Mouse (Mus musculus) limb, embryonic 14.5 days (tissue): ENCODE data around the gene Bik. TPM values are rescaled to one million over a fixed set of nuclear protein-coding genes. Genes with fewer than 3 reads are reported as not detected.

Experiments used
- ATAC-seq: fragments of 200-750 bp; cut with Nextera tagmentation; 2 replicates; pipeline ENCODE4 v1.8.0; 2017; ENCODE audit warnings: low read depth, moderate number of reproducible peaks, moderate TSS enrichment; ENCODE audit not compliant: low FRiP score
- DNase-seq: peaks from one replicate; pipeline ENCODE4 v3.0.0-alpha.2; 2015; ENCODE audit warnings: low spot score
- H3K27ac ChIP-seq: fragments of 300-500 bp; sonication (generic); replicated peaks from 2 replicates; pipeline ENCODE4 v1.5.1; 2014; ENCODE audit warnings: low read depth, mild to moderate bottlenecking, low read length, moderate library complexity, mixed read lengths
- H3K27me3 ChIP-seq: fragments of 300-500 bp; sonication (generic); 2 replicates; pipeline ENCODE4 v1.6.1; 2014; ENCODE audit warnings: low read length, mixed read lengths; ENCODE audit not compliant: control insufficient read depth, insufficient read depth
- H3K36me3 ChIP-seq: fragments of 300-500 bp; sonication (generic); 2 replicates; pipeline ENCODE4 v1.6.1; 2014; ENCODE audit warnings: mild to moderate bottlenecking, low read length, moderate library complexity, mixed read lengths; ENCODE audit not compliant: control insufficient read depth, insufficient read depth
- H3K4me1 ChIP-seq: fragments of 300-500 bp; sonication (generic); 2 replicates; pipeline ENCODE4 v1.6.1; 2014; ENCODE audit warnings: antibody characterized with exemption, low read length, mixed read lengths; ENCODE audit not compliant: control insufficient read depth, insufficient read depth
- H3K4me2 ChIP-seq: fragments of 300-500 bp; sonication (generic); replicated peaks from 2 replicates; pipeline ENCODE4 v1.6.1; 2014; ENCODE audit warnings: low read depth, mild to moderate bottlenecking, low read length, moderate library complexity; ENCODE audit not compliant: severe bottlenecking
- H3K4me3 ChIP-seq: fragments of 300-500 bp; sonication (generic); replicated peaks from 2 replicates; pipeline ENCODE4 v1.5.1; 2014; ENCODE audit warnings: low read length
- H3K9ac ChIP-seq: fragments of 300-500 bp; sonication (generic); 2 replicates; pipeline ENCODE4 v1.6.1; 2014; ENCODE audit warnings: mild to moderate bottlenecking, low read depth, low read length, moderate library complexity; ENCODE audit not compliant: severe bottlenecking
- H3K9me3 ChIP-seq: fragments of 300-500 bp; sonication (generic); 2 replicates; pipeline ENCODE4 v1.6.1; 2016; ENCODE audit warnings: low read length; ENCODE audit not compliant: control insufficient read depth
- POLR2A ChIP-seq: fragments of 200-500 bp; IDR thresholded peaks from 2 replicates; pipeline ENCODE4 v1.8.0; 2012; ENCODE audit warnings: inconsistent platforms, mild to moderate bottlenecking, moderate library complexity, borderline replicate concordance; ENCODE audit not compliant: insufficient read depth, insufficient read length; ENCODE audit errors: extremely low read depth
- WGBS: fragments of 180-500 bp; shearing (Covaris S2); extraction: QIAGEN DNeasy Blood & Tissue Kit; methylation state at CpG from one replicate; pipeline ENCODE4 v1.1.7; 2014; 5-methylcytosine and 5-hydroxymethylcytosine counted together
- polyA plus RNA-seq, 2 experiments: library from polyadenylated mRNA; depleted of rRNA in 1 of 2; stranded (reverse) in 1 of 2; unstranded in 1 of 2; fragments of >200 nt; fragmentation: Nextera tagmentation in 1 of 2; extraction: Ambion mirVana in 1 of 2; gene quantifications; 2 replicates each; pipeline versions ENCODE4 v1.2.1 to v1.2.3; 2012 to 2014

Bik gene
- polyA plus RNA-seq, 2 experiments = 4.2 to 5.4 TPM

DNA sequence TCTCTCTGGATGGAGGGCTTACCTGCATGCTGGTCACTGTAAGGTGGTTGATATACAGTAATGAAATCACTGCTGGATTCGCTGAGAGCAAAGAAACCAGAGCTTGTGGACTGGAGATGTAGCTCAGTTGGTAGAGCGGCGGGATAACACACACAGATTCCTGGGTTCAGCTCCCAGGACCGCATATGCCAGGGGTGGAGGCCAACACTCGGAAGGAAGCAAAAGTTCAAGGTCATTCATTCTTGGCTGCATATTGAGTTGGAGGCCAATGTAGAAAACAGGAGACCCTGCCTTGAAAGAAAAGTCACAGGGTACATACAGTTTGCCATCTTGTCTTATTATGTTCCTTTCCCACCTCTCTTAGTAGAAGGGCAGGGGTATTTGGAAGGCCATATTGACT, 3.1 kb downstream of the Bik start:
- Histone ChIP-seq H3K9ac (no peak overlapping the region), H3K36me3 (no peaks in the 10 kb centered on the region), H3K4me1 (peaks cover 4% of the 10 kb centered on the region), H3K9me3 (no peaks in the 10 kb centered on the region), H3K4me2 (no peak overlapping the region), H3K27ac (no peak overlapping the region), H3K27me3 (peaks cover 25% of the 10 kb centered on the region), H3K4me3 (no peak overlapping the region)
- TF ChIP-seq POLR2A = no peak
- DNase-seq (no peak), ATAC-seq (no peak)
- WGBS = 87% methylated on average over 5 of the region's 5 CpGs

DNA sequence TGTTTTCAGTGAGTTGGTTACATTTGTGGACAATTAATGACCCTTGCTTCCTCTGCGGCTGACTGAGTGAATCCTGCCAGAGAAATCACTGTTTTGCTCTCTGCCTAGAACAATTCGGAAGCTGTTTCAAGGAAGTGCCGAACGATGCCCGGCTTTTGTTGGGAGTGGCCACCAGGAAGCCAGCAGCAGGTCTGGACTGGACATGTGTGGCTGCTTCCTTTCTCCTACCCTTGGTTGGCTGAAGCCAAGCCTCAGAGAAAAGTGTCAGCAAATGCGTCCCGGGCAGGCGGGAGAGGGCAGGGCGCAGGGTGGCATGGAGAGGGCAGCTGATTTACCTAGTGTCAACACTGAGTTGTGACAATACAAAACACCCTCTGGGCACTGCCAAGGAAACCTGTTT, 3.6 kb downstream of the Bik start:
- whole genome bisulfite sequencing = 74% methylated on average over 9 of the region's 9 CpGs
- TF ChIP-seq POLR2A = no peak
- no peak overlapping the region for H3K27ac ChIP-seq
- peaks cover 25% of the 10 kb centered on the region for H3K27me3 ChIP-seq
- ATAC-seq = no peak
- H3K4me1 ChIP-seq = peaks cover 4% of the 10 kb centered on the region
- no peaks in the 10 kb centered on the region for H3K9me3 ChIP-seq
- H3K9ac ChIP-seq = no peak overlapping the region
- no peaks in the 10 kb centered on the region for H3K36me3 ChIP-seq
- no peak for DNase-seq
- no peak overlapping the region for H3K4me2 ChIP-seq
- no peak overlapping the region for H3K4me3 ChIP-seq

DNA sequence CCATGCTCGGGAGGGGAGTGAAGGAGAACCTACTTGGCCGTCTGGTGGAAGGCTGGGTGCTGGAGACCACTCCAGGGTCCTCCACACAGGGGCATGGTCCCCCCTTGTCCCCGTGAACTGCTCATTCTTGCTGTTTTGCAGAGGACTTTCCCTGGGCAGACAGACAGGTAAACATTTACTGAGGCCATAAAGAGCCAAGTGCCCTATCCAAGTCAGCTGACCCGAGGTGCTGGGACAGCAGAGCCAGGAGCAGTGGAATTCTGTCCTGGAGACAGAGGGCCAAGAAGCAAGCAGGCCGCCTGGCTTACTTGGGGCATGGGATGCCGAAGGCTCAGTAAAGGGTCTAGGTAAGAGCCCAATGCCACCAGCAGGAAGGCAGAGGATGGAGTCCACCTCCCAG, 4.0 kb downstream of the Bik start:
- H3K4me3 ChIP-seq = no peak overlapping the region
- H3K4me1 ChIP-seq = peaks cover 4% of the 10 kb centered on the region
- no peaks in the 10 kb centered on the region for H3K9me3 ChIP-seq
- H3K36me3 ChIP-seq = no peaks in the 10 kb centered on the region
- ATAC-seq (no peak), DNase-seq (no peak)
- TF ChIP-seq POLR2A = no peak
- 55% methylated on average over 6 of the region's 6 CpGs for WGBS
- H3K27me3 ChIP-seq = peaks cover 25% of the 10 kb centered on the region
- H3K4me2 ChIP-seq = no peak overlapping the region
- H3K27ac ChIP-seq = no peak overlapping the region
- H3K9ac ChIP-seq = no peak overlapping the region

DNA sequence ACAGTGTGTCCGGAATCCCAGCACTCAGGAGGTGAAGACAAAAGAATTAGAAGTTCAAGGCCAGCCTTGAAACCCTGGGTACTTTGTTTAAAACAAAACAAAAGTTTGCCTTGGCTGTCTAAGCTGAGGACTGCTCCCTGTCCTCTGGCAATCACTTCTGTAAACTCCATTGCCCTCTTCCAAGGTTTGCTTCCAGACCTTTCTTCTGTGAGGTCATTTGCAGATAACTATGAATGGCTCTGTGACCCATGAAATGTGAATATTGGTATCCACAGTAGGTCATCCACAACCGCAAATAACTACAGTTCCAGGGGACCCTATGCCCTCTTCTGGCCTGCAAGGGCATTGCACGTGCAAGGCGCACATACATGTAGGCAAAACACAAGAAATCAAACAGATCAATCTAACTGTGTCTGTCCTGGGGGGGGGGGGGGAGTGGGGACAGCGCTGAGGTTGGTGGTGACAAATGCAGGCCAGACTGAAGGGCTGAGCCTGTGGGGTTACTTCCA, 5.4 kb downstream of the Bik start:
- Histone ChIP-seq H3K36me3 (no peaks in the 10 kb centered on the region), H3K4me2 (no peak overlapping the region), H3K4me3 (no peak overlapping the region), H3K4me1 (no peaks in the 10 kb centered on the region), H3K27me3 (peaks cover 11% of the 10 kb centered on the region), H3K9ac (no peak overlapping the region), H3K9me3 (no peaks in the 10 kb centered on the region), H3K27ac (no peak overlapping the region)
- TF ChIP-seq POLR2A = no peak
- WGBS = 91% methylated on average over 5 of the region's 5 CpGs
- no peak for ATAC-seq
- no peak for DNase-seq

DNA sequence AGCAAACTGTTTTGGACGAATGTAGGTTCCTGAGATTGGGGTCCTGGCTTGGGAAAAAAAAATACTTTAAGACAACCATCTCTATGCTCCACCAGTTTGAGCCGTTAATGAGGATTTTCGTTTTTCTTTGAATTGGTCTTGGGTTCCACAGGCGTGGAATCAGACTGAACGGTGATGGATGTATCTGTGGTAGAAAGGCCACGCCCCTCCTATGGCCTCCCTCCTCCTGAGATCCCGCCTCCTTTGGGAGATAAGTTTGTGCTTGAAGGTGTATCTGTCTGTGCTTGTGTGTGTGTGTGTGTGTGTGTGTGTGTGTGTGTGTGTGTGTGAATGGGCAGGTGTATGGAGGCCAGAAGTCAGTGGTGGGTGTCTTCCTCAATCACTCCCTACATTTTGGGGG, 5.9 kb downstream of the Bik start:
- Histone ChIP-seq H3K4me2 (no peak overlapping the region), H3K9ac (no peak overlapping the region), H3K36me3 (no peaks in the 10 kb centered on the region), H3K27me3 (peaks cover 5% of the 10 kb centered on the region), H3K4me1 (no peaks in the 10 kb centered on the region), H3K27ac (no peak overlapping the region), H3K4me3 (no peak overlapping the region), H3K9me3 (no peaks in the 10 kb centered on the region)
- WGBS = 78% methylated on average over 7 of the region's 7 CpGs
- ATAC-seq (no peak), DNase-seq (no peak)
- TF ChIP-seq POLR2A = no peak
